Mouse (Mus musculus): ENCODE measurements at regions not wholly inside any gene's neighbourhood (a gene's known extent, or its start where the extent isn't known, plus 50 kb on each side); places are given as distances from the start of the nearest gene placed in this dataset.

GRCm38 (mm10) chrX:166971721-166972120 lies 237.4 kb downstream of the Tmsb4x start:
- H3K9me3 ChIP-seq (ENCODE audit: control insufficient read depth, low read length), result no peaks in the 10 kb centered on the region
- DNase-seq (ENCODE audit: low spot score, missing footprints), result no peak
- H3K36me3 ChIP-seq (ENCODE audit: control insufficient read depth, insufficient read depth, low read length), result no peaks in the 10 kb centered on the region
- H3K4me3 ChIP-seq (ENCODE audit: low read depth, low read length), result no peak overlapping the region
- H3K27me3 ChIP-seq (ENCODE audit: control insufficient read depth, insufficient read depth, low read length), result peaks cover 5% of the 10 kb centered on the region
- H3K4me2 ChIP-seq, result no peak overlapping the region
- 30% methylated on average over 1 of the region's 1 CpGs for WGBS
- no peak overlapping the region for H3K27ac ChIP-seq (ENCODE audit: low read depth, low read length)
- H3K4me1 ChIP-seq (ENCODE audit: control insufficient read depth, insufficient read depth, low read length), result no peaks in the 10 kb centered on the region
- peak; percentile 68 for ATAC-seq (ENCODE audit: low FRiP score)
- H3K9ac ChIP-seq (ENCODE audit: low read length), result no peak overlapping the region

GRCm38 (mm10) chrX:166964656-166965582 lies 244.2 kb downstream of the Tmsb4x start:
- Histone ChIP-seq H3K9ac (ENCODE audit: low read length) (no peak overlapping the region), H3K27me3 (ENCODE audit: control insufficient read depth, insufficient read depth, low read length) (peaks cover 2% of the 10 kb centered on the region; the same call in 1 of the 2 replicates), H3K27ac (ENCODE audit: low read depth, low read length) (no peak overlapping the region), H3K4me2 (no peak overlapping the region), H3K4me1 (ENCODE audit: control insufficient read depth, insufficient read depth, low read length) (no peaks in the 10 kb centered on the region), H3K9me3 (ENCODE audit: control insufficient read depth, low read length) (no peaks in the 10 kb centered on the region), H3K36me3 (ENCODE audit: control insufficient read depth, insufficient read depth, low read length) (no peaks in the 10 kb centered on the region), H3K4me3 (ENCODE audit: low read depth, low read length) (no peak overlapping the region)
- no peak for DNase-seq (ENCODE audit: low spot score, missing footprints)
- WGBS, result 80% methylated on average over 7 of the region's 7 CpGs
- ATAC-seq (ENCODE audit: low FRiP score), result no peak

- Histone ChIP-seq H3K36me3 (ENCODE audit: control insufficient read depth, insufficient read depth, low read length) (no peaks in the 10 kb centered on the region), H3K4me1 (ENCODE audit: control insufficient read depth, insufficient read depth, low read length) (no peaks in the 10 kb centered on the region), H3K27ac (ENCODE audit: low read depth, low read length) (no peak overlapping the region), H3K4me3 (ENCODE audit: low read depth, low read length) (no peak overlapping the region), H3K9me3 (ENCODE audit: control insufficient read depth, low read length) (no peaks in the 10 kb centered on the region), H3K4me2 (no peak overlapping the region), H3K27me3 (ENCODE audit: control insufficient read depth, insufficient read depth, low read length) (peaks cover 10% of the 10 kb centered on the region), H3K9ac (ENCODE audit: low read length) (no peak overlapping the region)
- no peak for ATAC-seq (ENCODE audit: low FRiP score)
- no peak for DNase-seq (ENCODE audit: low spot score, missing footprints)
- 49% methylated on average over 14 of the region's 14 CpGs for WGBS
Measured at GRCm38 (mm10) chrX:166952528-166953189, 256.5 kb downstream of the Tmsb4x start.

GRCm38 (mm10) chrX:166951011-166951410 lies 258.1 kb downstream of the Tmsb4x start:
- Histone ChIP-seq H3K27me3 (ENCODE audit: control insufficient read depth, insufficient read depth, low read length) (peaks cover 10% of the 10 kb centered on the region), H3K9ac (ENCODE audit: low read length) (no peak overlapping the region), H3K4me2 (no peak overlapping the region), H3K27ac (ENCODE audit: low read depth, low read length) (no peak overlapping the region), H3K4me3 (ENCODE audit: low read depth, low read length) (no peak overlapping the region), H3K36me3 (ENCODE audit: control insufficient read depth, insufficient read depth, low read length) (no peaks in the 10 kb centered on the region), H3K4me1 (ENCODE audit: control insufficient read depth, insufficient read depth, low read length) (no peaks in the 10 kb centered on the region), H3K9me3 (ENCODE audit: control insufficient read depth, low read length) (no peaks in the 10 kb centered on the region)
- no peak for ATAC-seq (ENCODE audit: low FRiP score)
- DNase-seq (ENCODE audit: low spot score, missing footprints), result no peak
- WGBS, result 86% methylated on average over 6 of the region's 6 CpGs

- 86% methylated on average over 1 of the region's 1 CpGs for WGBS
- Histone ChIP-seq H3K9ac (ENCODE audit: low read length) (no peak overlapping the region), H3K4me3 (ENCODE audit: low read depth, low read length) (no peak overlapping the region), H3K36me3 (ENCODE audit: control insufficient read depth, insufficient read depth, low read length) (no peaks in the 10 kb centered on the region), H3K4me1 (ENCODE audit: control insufficient read depth, insufficient read depth, low read length) (no peaks in the 10 kb centered on the region), H3K4me2 (no peak overlapping the region), H3K27me3 (ENCODE audit: control insufficient read depth, insufficient read depth, low read length) (peaks cover 7% of the 10 kb centered on the region), H3K9me3 (ENCODE audit: control insufficient read depth, low read length) (no peaks in the 10 kb centered on the region), H3K27ac (ENCODE audit: low read depth, low read length) (no peak overlapping the region)
- no peak for DNase-seq (ENCODE audit: low spot score, missing footprints)
- ATAC-seq (ENCODE audit: low FRiP score), result no peak
Measured at GRCm38 (mm10) chrX:166945915-166946314, 263.2 kb downstream of the Tmsb4x start.

- DNase-seq (ENCODE audit: low spot score, missing footprints) (no peak), ATAC-seq (ENCODE audit: low FRiP score) (no peak)
- Histone ChIP-seq H3K27me3 (ENCODE audit: control insufficient read depth, insufficient read depth, low read length) (peaks cover 7% of the 10 kb centered on the region), H3K27ac (ENCODE audit: low read depth, low read length) (no peak overlapping the region), H3K4me1 (ENCODE audit: control insufficient read depth, insufficient read depth, low read length) (no peaks in the 10 kb centered on the region), H3K4me2 (no peak overlapping the region), H3K9ac (ENCODE audit: low read length) (no peak overlapping the region), H3K36me3 (ENCODE audit: control insufficient read depth, insufficient read depth, low read length) (no peaks in the 10 kb centered on the region), H3K9me3 (ENCODE audit: control insufficient read depth, low read length) (no peaks in the 10 kb centered on the region), H3K4me3 (ENCODE audit: low read depth, low read length) (no peak overlapping the region)
- WGBS, result 75% methylated on average over 1 of the region's 1 CpGs
Measured at GRCm38 (mm10) chrX:166945476-166945875, 263.6 kb downstream of the Tmsb4x start.

- no peaks in the 10 kb centered on the region for H3K36me3 ChIP-seq (ENCODE audit: control insufficient read depth, insufficient read depth, low read length)
- DNase-seq (ENCODE audit: low spot score, missing footprints), result no peak
- H3K4me1 ChIP-seq (ENCODE audit: control insufficient read depth, insufficient read depth, low read length), result no peaks in the 10 kb centered on the region
- WGBS, result 87% methylated on average over 2 of the region's 2 CpGs
- ATAC-seq (ENCODE audit: low FRiP score), result no peak
- peaks cover 12% of the 10 kb centered on the region; the same call in 1 of the 2 replicates for H3K27me3 ChIP-seq (ENCODE audit: control insufficient read depth, insufficient read depth, low read length)
- H3K4me2 ChIP-seq, result no peak overlapping the region
- no peak overlapping the region for H3K4me3 ChIP-seq (ENCODE audit: low read depth, low read length)
- no peaks in the 10 kb centered on the region for H3K9me3 ChIP-seq (ENCODE audit: control insufficient read depth, low read length)
- no peak overlapping the region for H3K9ac ChIP-seq (ENCODE audit: low read length)
- no peak overlapping the region for H3K27ac ChIP-seq (ENCODE audit: low read depth, low read length)
Measured at GRCm38 (mm10) chrX:166933766-166934165, 275.3 kb downstream of the Tmsb4x start.

GRCm38 (mm10) chrX:166932472-166932871 lies 276.6 kb downstream of the Tmsb4x start:
- no peak overlapping the region for H3K4me3 ChIP-seq (ENCODE audit: low read depth, low read length)
- H3K4me2 ChIP-seq, result no peak overlapping the region
- DNase-seq (ENCODE audit: low spot score, missing footprints) (no peak), ATAC-seq (ENCODE audit: low FRiP score) (no peak)
- no peak overlapping the region for H3K9ac ChIP-seq (ENCODE audit: low read length)
- H3K27ac ChIP-seq (ENCODE audit: low read depth, low read length), result no peak overlapping the region
- no peaks in the 10 kb centered on the region for H3K9me3 ChIP-seq (ENCODE audit: control insufficient read depth, low read length)
- no peaks in the 10 kb centered on the region for H3K4me1 ChIP-seq (ENCODE audit: control insufficient read depth, insufficient read depth, low read length)
- H3K27me3 ChIP-seq (ENCODE audit: control insufficient read depth, insufficient read depth, low read length), result peaks cover 10% of the 10 kb centered on the region; the same call in 1 of the 2 replicates
- no peaks in the 10 kb centered on the region for H3K36me3 ChIP-seq (ENCODE audit: control insufficient read depth, insufficient read depth, low read length)

- no peak for ATAC-seq (ENCODE audit: low FRiP score)
- 65% methylated on average over 4 of the region's 4 CpGs for WGBS
- H3K27me3 ChIP-seq (ENCODE audit: control insufficient read depth, insufficient read depth, low read length), result peaks cover 13% of the 10 kb centered on the region; the same call in 1 of the 2 replicates
Measured at GRCm38 (mm10) chrX:166931048-166931447, 278.1 kb downstream of the Tmsb4x start.

More at GRCm38 (mm10) chrX:166931048-166931447, 278.1 kb downstream of the Tmsb4x start:
- no peak overlapping the region for H3K4me3 ChIP-seq (ENCODE audit: low read depth, low read length)
- no peaks in the 10 kb centered on the region for H3K36me3 ChIP-seq (ENCODE audit: control insufficient read depth, insufficient read depth, low read length)
- no peak overlapping the region for H3K9ac ChIP-seq (ENCODE audit: low read length)
- H3K4me2 ChIP-seq, result no peak overlapping the region
- no peaks in the 10 kb centered on the region for H3K9me3 ChIP-seq (ENCODE audit: control insufficient read depth, low read length)
- H3K27ac ChIP-seq (ENCODE audit: low read depth, low read length), result no peak overlapping the region; the same call in 1 of the 2 replicates
- no peak for DNase-seq (ENCODE audit: low spot score, missing footprints)
- H3K4me1 ChIP-seq (ENCODE audit: control insufficient read depth, insufficient read depth, low read length), result no peaks in the 10 kb centered on the region
